Mouse (Mus musculus) embryonic facial prominence, embryonic 13.5 days (tissue): ENCODE results near the gene Bcl9l. TPM values are rescaled to one million over a fixed set of nuclear protein-coding genes. Genes with fewer than 3 reads are reported as not detected.

ENCODE experiments used
- ATAC-seq: fragments of 200-750 bp; cut with Nextera tagmentation; 2 replicates; pipeline ENCODE4 v1.8.0; 2017; ENCODE audit warnings: low read depth; ENCODE audit not compliant: insufficient number of reproducible peaks, insufficient read depth, low FRiP score, low TSS enrichment
- H3K27ac ChIP-seq: fragments of 300-500 bp; sonication (generic); 2 replicates; pipeline ENCODE4 v1.5.1; 2015; ENCODE audit warnings: moderate library complexity, mild to moderate bottlenecking, inconsistent platforms
- H3K27me3 ChIP-seq: fragments of 300-500 bp; sonication (generic); 2 replicates; pipeline ENCODE4 v1.6.1; 2015; ENCODE audit warnings: mild to moderate bottlenecking, inconsistent platforms
- H3K36me3 ChIP-seq: fragments of 300-500 bp; sonication (generic); 2 replicates; pipeline ENCODE4 v1.6.1; 2015; ENCODE audit warnings: mild to moderate bottlenecking, inconsistent platforms
- H3K4me1 ChIP-seq: fragments of 300-500 bp; sonication (generic); 2 replicates; pipeline ENCODE4 v1.6.1; 2015; ENCODE audit warnings: inconsistent platforms
- H3K4me2 ChIP-seq: fragments of 300-500 bp; sonication (generic); 2 replicates; pipeline ENCODE4 v1.6.1; 2015; ENCODE audit warnings: moderate library complexity, mild to moderate bottlenecking, inconsistent platforms
- H3K4me3 ChIP-seq: fragments of 300-500 bp; sonication (generic); 2 replicates; pipeline ENCODE4 v1.5.1; 2015; ENCODE audit warnings: mild to moderate bottlenecking, inconsistent platforms
- H3K9ac ChIP-seq: fragments of 300-500 bp; sonication (generic); 2 replicates; pipeline ENCODE4 v1.6.1; 2015; ENCODE audit warnings: mild to moderate bottlenecking, inconsistent platforms
- H3K9me3 ChIP-seq: fragments of 300-500 bp; sonication (generic); 2 replicates; pipeline ENCODE4 v1.6.1; 2016; ENCODE audit warnings: inconsistent platforms
- WGBS: fragments of 180-500 bp; shearing (Covaris S2); methylation state at CpG from one replicate; pipeline ENCODE4 v1.1.7; 2015; ENCODE audit warnings: mixed read lengths; 5-methylcytosine and 5-hydroxymethylcytosine counted together
- polyA plus RNA-seq: library from polyadenylated mRNA; unstranded; fragments of >200 nt; fragmentation: Nextera tagmentation; extraction: Ambion mirVana; gene quantifications from 2 replicates; pipeline ENCODE4 v1.2.1, GENCODE M21; 2015

The Bcl9l gene
- polyA plus RNA-seq, 1 experiment from 2014 or later, result 18.2 TPM

GRCm38 (mm10) chr9:44473184-44473583 lies 9.4 kb upstream of the Bcl9l start:
- H3K27ac ChIP-seq, result no peak overlapping the region
- no peak for ATAC-seq
- no peak overlapping the region for H3K4me2 ChIP-seq
- WGBS, result 59% methylated on average over 3 of the region's 3 CpGs
- no peaks in the 10 kb centered on the region for H3K36me3 ChIP-seq
- no peak overlapping the region for H3K4me3 ChIP-seq
- H3K4me1 ChIP-seq, result peaks cover 16% of the 10 kb centered on the region
- H3K9ac ChIP-seq, result no peak overlapping the region
- no peaks in the 10 kb centered on the region for H3K27me3 ChIP-seq
- no peaks in the 10 kb centered on the region for H3K9me3 ChIP-seq

GRCm38 (mm10) chr9:44474327-44474726 lies 8.3 kb upstream of the Bcl9l start:
- H3K4me2 ChIP-seq, result no peak overlapping the region
- whole genome bisulfite sequencing, result 30% methylated on average over 1 of the region's 1 CpGs
- ATAC-seq, result no peak

GRCm38 (mm10) chr9:44475936-44476335 lies 6.7 kb upstream of the Bcl9l start:
- Histone ChIP-seq H3K4me2 (no peak overlapping the region), H3K9me3 (no peaks in the 10 kb centered on the region), H3K9ac (no peak overlapping the region), H3K27me3 (no peaks in the 10 kb centered on the region), H3K36me3 (no peaks in the 10 kb centered on the region), H3K27ac (no peak overlapping the region), H3K4me3 (no peak overlapping the region), H3K4me1 (peaks cover 12% of the 10 kb centered on the region)
- no peak for ATAC-seq
- 93% methylated on average over 3 of the region's 3 CpGs for WGBS

More at GRCm38 (mm10) chr9:44474327-44474726, 8.3 kb upstream of the Bcl9l start:
- H3K4me3 ChIP-seq, result no peak overlapping the region
- H3K9me3 ChIP-seq, result no peaks in the 10 kb centered on the region
- no peak overlapping the region for H3K27ac ChIP-seq
- H3K27me3 ChIP-seq, result no peaks in the 10 kb centered on the region
- no peaks in the 10 kb centered on the region for H3K36me3 ChIP-seq
- H3K9ac ChIP-seq, result no peak overlapping the region
- peaks cover 7% of the 10 kb centered on the region for H3K4me1 ChIP-seq

- Histone ChIP-seq H3K27me3 (no peaks in the 10 kb centered on the region), H3K4me1 (peaks cover 18% of the 10 kb centered on the region), H3K4me2 (peak overlapping the region; percentile 77), H3K27ac (peak overlapping the region; percentile 99), H3K36me3 (no peaks in the 10 kb centered on the region), H3K9me3 (no peaks in the 10 kb centered on the region), H3K4me3 (peak overlapping the region; percentile 91), H3K9ac (peak overlapping the region; percentile 87)
- 5% methylated on average over 24 of the region's 24 CpGs for WGBS
- ATAC-seq, result no peak
Measured at GRCm38 (mm10) chr9:44477339-44478228, 5.0 kb upstream of the Bcl9l start.

- WGBS, result under 1% methylated on average over 27 of the region's 27 CpGs
- no peaks in the 10 kb centered on the region for H3K9me3 ChIP-seq
- peak; percentile 50 for ATAC-seq
- no peaks in the 10 kb centered on the region for H3K27me3 ChIP-seq
- no peaks in the 10 kb centered on the region for H3K36me3 ChIP-seq
- peaks cover 18% of the 10 kb centered on the region for H3K4me1 ChIP-seq
- H3K4me2 ChIP-seq, result peak overlapping the region; percentile 77
- peak overlapping the region; percentile 99 for H3K27ac ChIP-seq
- peak overlapping the region; percentile 87 for H3K9ac ChIP-seq
- peak overlapping the region; percentile 91 for H3K4me3 ChIP-seq
Measured at GRCm38 (mm10) chr9:44478229-44478921, 4.2 kb upstream of the Bcl9l start.

GRCm38 (mm10) chr9:44478959-44479605 lies 3.5 kb upstream of the Bcl9l start:
- Histone ChIP-seq H3K9ac (peak overlapping the region; percentile 87), H3K36me3 (no peaks in the 10 kb centered on the region), H3K4me3 (peak overlapping the region; percentile 91), H3K27ac (peak overlapping the region; percentile 99), H3K4me1 (peaks cover 21% of the 10 kb centered on the region), H3K9me3 (no peaks in the 10 kb centered on the region), H3K4me2 (peak overlapping the region; percentile 77), H3K27me3 (no peaks in the 10 kb centered on the region)
- WGBS, result under 1% methylated on average over 29 of the region's 29 CpGs
- peak; percentile 73 for ATAC-seq

- Histone ChIP-seq H3K9ac (peak overlapping the region; percentile 87), H3K4me2 (peak overlapping the region; percentile 77), H3K27me3 (no peaks in the 10 kb centered on the region), H3K4me3 (peak overlapping the region; percentile 91), H3K9me3 (no peaks in the 10 kb centered on the region), H3K4me1 (peaks cover 28% of the 10 kb centered on the region), H3K36me3 (0 out of 2 replicates have a peak, but pooled peaks cover under 1% of the 10 kb centered on the region), H3K27ac (peak overlapping the region; percentile 99)
- under 1% methylated on average over 26 of the region's 26 CpGs for WGBS
- ATAC-seq, result peak; percentile 13; the same call in 1 of the 2 replicates
Measured at GRCm38 (mm10) chr9:44479628-44480428, 2.8 kb upstream of the Bcl9l start.

GRCm38 (mm10) chr9:44482112-44482511 lies 513 bp upstream of the Bcl9l start:
- Histone ChIP-seq H3K4me1 (peaks cover 51% of the 10 kb centered on the region), H3K9ac (peak overlapping the region; percentile 99), H3K9me3 (no peaks in the 10 kb centered on the region), H3K4me2 (peak overlapping the region; percentile 89), H3K27ac (peak overlapping the region; percentile 98), H3K36me3 (0 out of 2 replicates have a peak, but pooled peaks cover 4% of the 10 kb centered on the region), H3K27me3 (no peaks in the 10 kb centered on the region), H3K4me3 (peak overlapping the region; percentile 98)
- ATAC-seq, result no peak
- WGBS, result 8% methylated on average over 3 of the region's 3 CpGs

- peak overlapping the region; percentile 99 for H3K9ac ChIP-seq
- H3K4me2 ChIP-seq, result peak overlapping the region; percentile 89
- H3K27me3 ChIP-seq, result no peaks in the 10 kb centered on the region
- H3K27ac ChIP-seq, result peak overlapping the region; percentile 98
- WGBS, result 0% methylated on average over 38 of the region's 39 CpGs
- 0 out of 2 replicates have a peak, but pooled peaks cover 4% of the 10 kb centered on the region for H3K36me3 ChIP-seq
- H3K4me3 ChIP-seq, result peak overlapping the region; percentile 98
- ATAC-seq, result no peak
- H3K4me1 ChIP-seq, result peaks cover 54% of the 10 kb centered on the region
- no peaks in the 10 kb centered on the region for H3K9me3 ChIP-seq
Measured at GRCm38 (mm10) chr9:44483041-44483509, 450 bp downstream of the Bcl9l start.

GRCm38 (mm10) chr9:44483510-44484044 lies 952 bp downstream of the Bcl9l start:
- peaks cover 59% of the 10 kb centered on the region for H3K4me1 ChIP-seq
- WGBS, result 0% methylated on average over 12 of the region's 12 CpGs
- H3K4me3 ChIP-seq, result peak overlapping the region; percentile 98
- peak overlapping the region; percentile 99 for H3K9ac ChIP-seq
- no peaks in the 10 kb centered on the region for H3K9me3 ChIP-seq
- 0 out of 2 replicates have a peak, but pooled peaks cover 4% of the 10 kb centered on the region for H3K36me3 ChIP-seq
- peak overlapping the region; percentile 98 for H3K27ac ChIP-seq
- no peaks in the 10 kb centered on the region for H3K27me3 ChIP-seq
- ATAC-seq, result no peak
- peak overlapping the region; percentile 89 for H3K4me2 ChIP-seq
